Mouse (Mus musculus): ENCODE results near the gene Olfr1438-ps1. TPM values are rescaled to one million over a fixed set of nuclear protein-coding genes. Genes with fewer than 3 reads are reported as not detected.

Olfr1438-ps1 gene
- polyA plus RNA-seq (2017; shearing (Covaris generic)), result not detected

DNA sequence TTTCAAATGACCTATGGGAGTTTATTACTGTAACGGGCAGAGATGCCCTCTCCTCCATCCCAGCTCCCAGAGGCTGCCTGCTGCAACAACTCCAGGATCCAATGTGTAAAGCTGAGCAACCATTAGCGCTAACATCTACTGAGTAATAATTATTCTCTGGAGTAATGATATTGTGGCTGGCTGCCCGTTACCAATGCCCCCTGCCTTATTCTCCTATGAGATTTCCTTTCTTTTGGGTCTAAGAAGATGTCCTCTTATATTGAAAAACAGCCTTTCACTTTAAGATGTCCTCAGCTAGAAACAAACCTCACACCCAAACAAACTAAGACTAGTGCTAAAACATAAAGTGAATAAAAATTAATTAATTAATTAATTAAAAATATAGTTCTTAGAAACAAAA lies at the start of gene Olfr1438-ps1:
Gene Olfr1438-ps1, minus strand, starts transcription at position 101 of the 400 bp plus-strand sequence.

DNA sequence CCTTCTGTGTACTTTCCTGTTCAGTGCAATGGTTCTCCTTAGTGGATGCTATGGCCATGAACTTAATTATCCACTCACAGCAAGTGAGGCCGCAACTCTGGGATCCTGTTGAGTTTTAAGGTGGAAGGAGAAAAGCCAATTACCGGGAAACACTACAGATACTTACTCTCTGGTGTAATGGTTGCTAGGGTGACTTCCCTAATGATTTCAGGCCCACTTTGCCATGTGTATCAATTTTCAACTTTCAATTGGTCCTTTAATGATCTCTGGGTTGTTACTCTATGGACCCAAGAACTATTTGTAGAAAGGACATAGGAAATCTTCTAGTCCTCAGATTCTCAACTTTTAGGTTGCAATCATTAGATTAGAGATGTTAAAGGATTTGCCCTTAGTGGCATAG lies 10.7 kb downstream of the Olfr1438-ps1 start, which contains the start of gene Olfr1437:
Gene Olfr1437, minus strand, starts transcription at position 101 of the 400 bp plus-strand sequence.

DNA sequence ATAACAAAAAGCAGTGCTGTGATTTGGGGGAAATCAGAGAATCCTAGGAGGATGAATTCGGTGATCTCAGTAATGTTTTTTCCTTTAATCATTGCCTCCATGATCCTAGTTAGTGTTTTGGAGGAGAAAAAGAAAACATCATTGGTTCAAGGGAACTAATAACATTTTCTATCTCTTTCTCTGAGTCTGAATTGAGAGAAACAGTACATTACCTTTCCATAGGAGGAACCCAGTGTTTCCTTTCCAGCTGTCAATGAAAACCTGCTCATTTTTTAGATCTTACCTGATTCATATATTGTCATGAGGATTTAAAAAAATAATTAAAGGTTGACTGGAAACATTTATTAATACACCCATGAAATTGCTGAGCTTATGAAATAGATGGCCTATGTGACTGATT lies 36.7 kb downstream of the Olfr1438-ps1 start, which contains the start of gene Olfr1436:
Gene Olfr1436, minus strand, starts transcription at position 101 of the 400 bp plus-strand sequence.

DNA sequence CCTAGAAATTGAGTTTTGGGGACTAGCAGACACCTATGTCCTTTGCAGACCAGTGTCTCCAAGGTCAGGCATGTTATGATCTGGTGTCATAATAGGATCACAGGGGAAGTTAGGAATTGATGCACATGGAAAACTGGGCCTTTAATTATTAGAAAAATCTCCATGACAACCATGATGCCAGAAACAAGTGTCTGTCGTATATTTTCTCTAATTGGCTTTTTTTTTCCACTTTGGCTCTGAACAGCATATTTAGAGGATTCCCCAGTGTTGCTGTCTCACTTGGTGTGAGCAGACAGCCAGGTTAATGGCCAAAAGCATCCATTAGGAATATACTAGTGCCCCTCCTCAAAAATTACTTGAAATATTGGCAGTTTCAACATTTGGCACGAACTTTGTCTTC lies 56.2 kb downstream of the Olfr1438-ps1 start, which contains the start of gene Olfr1434:
Gene Olfr1434, plus strand, starts transcription at position 301 of the 400 bp plus-strand sequence.

Other genes with a start within 250 kb of the Olfr1438-ps1 start
- gene Olfr1426, start 243.9 kb downstream of the Olfr1438-ps1 start, polyA plus RNA-seq (2017; shearing (Covaris generic)), result not detected
- gene Olfr1427, start 232.6 kb downstream of the Olfr1438-ps1 start, polyA plus RNA-seq (2017; shearing (Covaris generic)), result not detected
- gene Olfr1428, start 220.0 kb downstream of the Olfr1438-ps1 start, polyA plus RNA-seq (2017; shearing (Covaris generic)), result not detected
- gene Olfr76, start 212.7 kb downstream of the Olfr1438-ps1 start, polyA plus RNA-seq (2017; shearing (Covaris generic)), result not detected
- 0.14 TPM for gene Olfr1555-ps1, start 165.8 kb downstream of the Olfr1438-ps1 start, polyA plus RNA-seq (2017; shearing (Covaris generic))
- not detected for gene Olfr1431, start 135.3 kb downstream of the Olfr1438-ps1 start, polyA plus RNA-seq (2017; shearing (Covaris generic))
- not detected for gene Olfr1432, start 103.3 kb downstream of the Olfr1438-ps1 start, polyA plus RNA-seq (2017; shearing (Covaris generic))
- not detected for gene Olfr262, start 94.3 kb downstream of the Olfr1438-ps1 start, polyA plus RNA-seq (2017; shearing (Covaris generic))
- gene Olfr235, start 74.9 kb downstream of the Olfr1438-ps1 start, polyA plus RNA-seq (2017; shearing (Covaris generic)), result not detected
- gene Olfr1434, start 56.1 kb downstream of the Olfr1438-ps1 start, polyA plus RNA-seq (2017; shearing (Covaris generic)), result not detected
- not detected for gene Olfr1436, start 36.8 kb downstream of the Olfr1438-ps1 start, polyA plus RNA-seq (2017; shearing (Covaris generic))
- not detected for gene Olfr1437, start 10.8 kb downstream of the Olfr1438-ps1 start, polyA plus RNA-seq (2017; shearing (Covaris generic))
- not detected for gene Olfr1440, start 51.4 kb upstream of the Olfr1438-ps1 start, polyA plus RNA-seq (2017; shearing (Covaris generic))
- gene Olfr1441, start 81.5 kb upstream of the Olfr1438-ps1 start, polyA plus RNA-seq (2017; shearing (Covaris generic)), result not detected
- 0.09 TPM for gene Pfpl, start 92.0 kb upstream of the Olfr1438-ps1 start, polyA plus RNA-seq (2017; shearing (Covaris generic))
- gene Mpeg1, start 124.9 kb upstream of the Olfr1438-ps1 start, polyA plus RNA-seq (2017; shearing (Covaris generic)), result 0.29 TPM
- gene Dtx4, start 165.5 kb upstream of the Olfr1438-ps1 start, polyA plus RNA-seq (2017; shearing (Covaris generic)), result 34.0 TPM
- 23.3 TPM for gene Fam111a, start 209.8 kb upstream of the Olfr1438-ps1 start, polyA plus RNA-seq (2017; shearing (Covaris generic))

Measured in effector memory CD4-positive, alpha-beta T cell, adult 5 months (primary cell).